Mouse (Mus musculus): Measurements from ENCODE around the gene Got2. TPM values are rescaled to one million over a fixed set of nuclear protein-coding genes. Genes with fewer than 3 reads are reported as not detected.
A peak's percentile ranks its signal among the peaks of the same experiment; 100 is the strongest.

The Got2 gene
- polyA plus RNA-seq, 1 experiment from 2014 or later = 244 TPM

DNA sequence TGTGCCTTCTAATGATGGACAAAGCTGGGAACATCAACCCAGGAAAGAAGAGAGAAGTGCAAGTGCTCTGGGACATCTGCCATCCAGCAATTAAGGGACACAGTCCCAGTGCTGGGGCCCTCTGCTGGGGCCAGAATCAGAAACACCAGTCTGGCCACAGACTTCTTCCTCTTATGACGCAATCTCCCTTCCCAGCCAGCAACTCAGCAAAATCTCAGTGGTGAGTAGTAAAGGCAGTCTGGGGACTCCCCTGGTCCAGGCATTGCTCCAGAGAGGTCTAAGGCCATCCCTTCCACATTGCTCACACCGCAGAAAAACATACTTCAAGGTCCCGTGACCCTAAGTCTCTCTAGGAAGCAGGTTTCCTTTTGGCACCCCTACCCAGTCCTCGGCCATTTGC is 36.1 kb downstream of the Got2 start:
- peaks cover 8% of the 10 kb centered on the region for H3K36me3 ChIP-seq
- H3K4me1 ChIP-seq = peaks cover 10% of the 10 kb centered on the region
- H3K27me3 ChIP-seq (ENCODE audit: insufficient read depth, poor library complexity, severe bottlenecking) = no peaks in the 10 kb centered on the region
- WGBS = 73% methylated on average over 4 of the region's 4 CpGs
- H3K4me3 ChIP-seq = peak overlapping the region; percentile 79
- H3K27ac ChIP-seq = peak overlapping the region; percentile 79; the same call in 1 of the 2 replicates
- H3K9me3 ChIP-seq = no peaks in the 10 kb centered on the region
- DNase-seq (ENCODE audit: low spot score) = no peak

GRCm38 (mm10) chr8:95850326-95850725 is 38.0 kb downstream of the Got2 start:
- 90% methylated on average over 2 of the region's 2 CpGs for WGBS
- Histone ChIP-seq H3K4me3 (no peak overlapping the region), H3K27ac (no peak overlapping the region), H3K4me1 (peaks cover 18% of the 10 kb centered on the region), H3K9me3 (no peaks in the 10 kb centered on the region), H3K36me3 (peaks cover 14% of the 10 kb centered on the region), H3K27me3 (ENCODE audit: insufficient read depth, poor library complexity, severe bottlenecking) (no peaks in the 10 kb centered on the region)
- peak; percentile 19 for DNase-seq (ENCODE audit: low spot score)

GRCm38 (mm10) chr8:95848734-95849464 is 39.4 kb downstream of the Got2 start:
- WGBS = 88% methylated on average over 19 of the region's 19 CpGs
- Histone ChIP-seq H3K4me1 (peaks cover 23% of the 10 kb centered on the region), H3K9me3 (no peaks in the 10 kb centered on the region), H3K4me3 (no peak overlapping the region), H3K36me3 (peaks cover 27% of the 10 kb centered on the region), H3K27ac (no peak overlapping the region), H3K27me3 (ENCODE audit: insufficient read depth, poor library complexity, severe bottlenecking) (no peaks in the 10 kb centered on the region)
- peak; percentile 53 for DNase-seq (ENCODE audit: low spot score)

GRCm38 (mm10) chr8:95848061-95848551 is 40.2 kb downstream of the Got2 start:
- Histone ChIP-seq H3K27ac (no peak overlapping the region), H3K36me3 (peaks cover 35% of the 10 kb centered on the region), H3K4me1 (peaks cover 23% of the 10 kb centered on the region), H3K27me3 (ENCODE audit: insufficient read depth, poor library complexity, severe bottlenecking) (no peaks in the 10 kb centered on the region), H3K9me3 (no peaks in the 10 kb centered on the region), H3K4me3 (no peak overlapping the region)
- WGBS = 72% methylated on average over 24 of the region's 24 CpGs
- peak; percentile 68 for DNase-seq (ENCODE audit: low spot score)

DNA sequence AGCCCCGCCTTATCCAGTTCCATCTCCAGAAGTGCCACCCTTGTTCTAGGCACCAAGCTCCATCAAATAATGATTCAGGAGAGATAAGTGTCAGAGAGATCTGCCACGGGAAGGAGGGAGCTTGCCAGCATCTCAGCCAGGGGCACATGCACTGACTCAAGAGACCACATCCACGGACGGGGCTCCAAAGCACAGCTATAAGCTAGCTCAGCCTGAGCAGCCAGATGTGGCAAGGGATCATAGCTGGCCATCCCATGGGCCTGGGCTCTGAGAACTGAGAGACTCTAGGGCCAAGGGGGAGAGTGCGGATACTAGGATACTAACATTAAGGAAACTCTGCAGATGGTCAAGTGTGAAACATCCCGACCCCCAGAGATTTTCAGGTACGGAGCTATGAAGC is 43.3 kb downstream of the Got2 start:
- H3K27ac ChIP-seq = no peak overlapping the region
- DNase-seq (ENCODE audit: low spot score) = peak; percentile 73
- no peak overlapping the region for H3K4me3 ChIP-seq
- H3K27me3 ChIP-seq (ENCODE audit: insufficient read depth, poor library complexity, severe bottlenecking) = no peaks in the 10 kb centered on the region
- peaks cover 17% of the 10 kb centered on the region for H3K4me1 ChIP-seq
- peaks cover 61% of the 10 kb centered on the region for H3K36me3 ChIP-seq
- 84% methylated on average over 7 of the region's 7 CpGs for WGBS
- H3K9me3 ChIP-seq = no peaks in the 10 kb centered on the region

- 86% methylated on average over 6 of the region's 6 CpGs for WGBS
- peaks cover 66% of the 10 kb centered on the region for H3K36me3 ChIP-seq
Observed at GRCm38 (mm10) chr8:95843968-95844367, 44.4 kb downstream of the Got2 start.

DNA sequence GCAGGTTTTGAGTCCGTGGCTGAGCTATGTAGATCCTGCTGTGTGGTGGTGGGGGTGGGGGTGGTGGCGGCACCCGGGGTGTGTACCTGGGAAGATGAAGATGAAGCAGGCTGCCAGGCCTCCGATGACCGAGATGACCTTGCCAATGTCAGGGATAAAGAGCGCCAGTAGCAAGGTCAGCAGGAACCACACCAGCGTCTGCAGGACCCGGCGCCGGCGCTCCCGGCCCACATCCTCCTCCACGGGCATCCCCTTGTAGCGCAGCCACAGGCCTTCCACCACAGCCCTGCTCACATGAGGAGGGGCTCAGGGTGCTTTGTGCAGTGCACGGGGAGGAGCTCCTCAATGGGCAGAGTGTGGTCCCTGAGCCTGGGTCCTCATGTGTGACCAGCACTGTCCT is 46.9 kb downstream of the Got2 start:
- peaks cover 17% of the 10 kb centered on the region for H3K4me1 ChIP-seq
- 87% methylated on average over 15 of the region's 15 CpGs for WGBS
- DNase-seq (ENCODE audit: low spot score) = peak; percentile 70
- peaks cover 63% of the 10 kb centered on the region for H3K36me3 ChIP-seq
- H3K4me3 ChIP-seq = no peak overlapping the region
- H3K27ac ChIP-seq = no peak overlapping the region; the same call in 1 of the 2 replicates
- H3K9me3 ChIP-seq = no peaks in the 10 kb centered on the region
- H3K27me3 ChIP-seq (ENCODE audit: insufficient read depth, poor library complexity, severe bottlenecking) = no peaks in the 10 kb centered on the region

More at GRCm38 (mm10) chr8:95843968-95844367, 44.4 kb downstream of the Got2 start:
- no peak overlapping the region for H3K4me3 ChIP-seq
- H3K4me1 ChIP-seq = peaks cover 17% of the 10 kb centered on the region
- no peaks in the 10 kb centered on the region for H3K27me3 ChIP-seq (ENCODE audit: insufficient read depth, poor library complexity, severe bottlenecking)
- no peak overlapping the region for H3K27ac ChIP-seq
- peak; percentile 68 for DNase-seq (ENCODE audit: low spot score)
- H3K9me3 ChIP-seq = no peaks in the 10 kb centered on the region

DNA sequence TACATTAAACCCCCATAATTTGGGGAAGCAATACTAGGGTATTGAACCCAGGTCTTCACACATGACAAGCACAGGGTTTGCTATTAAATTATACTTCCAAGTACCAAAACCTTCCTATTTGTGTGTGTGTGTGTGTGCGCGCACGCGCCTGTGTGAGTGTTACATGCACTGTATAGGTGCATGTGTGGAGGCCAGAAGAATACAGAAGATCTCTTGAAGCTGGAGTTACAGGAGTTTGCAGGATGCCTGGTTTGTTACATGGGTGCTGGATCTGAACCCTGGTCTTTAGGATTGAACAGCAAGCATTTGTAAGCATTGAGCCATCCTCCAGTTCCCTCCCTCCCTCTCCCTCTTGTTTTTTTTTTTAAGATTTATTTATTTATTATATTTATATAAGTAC is 49.1 kb downstream of the Got2 start:
- no peak overlapping the region for H3K27ac ChIP-seq
- peak; percentile 53 for DNase-seq (ENCODE audit: low spot score)
- no peak overlapping the region for H3K4me3 ChIP-seq
- H3K9me3 ChIP-seq = no peaks in the 10 kb centered on the region
- H3K36me3 ChIP-seq = peaks cover 53% of the 10 kb centered on the region
- no peaks in the 10 kb centered on the region for H3K27me3 ChIP-seq (ENCODE audit: insufficient read depth, poor library complexity, severe bottlenecking)
- H3K4me1 ChIP-seq = peaks cover 9% of the 10 kb centered on the region
- 95% methylated on average over 4 of the region's 4 CpGs for WGBS

DNA sequence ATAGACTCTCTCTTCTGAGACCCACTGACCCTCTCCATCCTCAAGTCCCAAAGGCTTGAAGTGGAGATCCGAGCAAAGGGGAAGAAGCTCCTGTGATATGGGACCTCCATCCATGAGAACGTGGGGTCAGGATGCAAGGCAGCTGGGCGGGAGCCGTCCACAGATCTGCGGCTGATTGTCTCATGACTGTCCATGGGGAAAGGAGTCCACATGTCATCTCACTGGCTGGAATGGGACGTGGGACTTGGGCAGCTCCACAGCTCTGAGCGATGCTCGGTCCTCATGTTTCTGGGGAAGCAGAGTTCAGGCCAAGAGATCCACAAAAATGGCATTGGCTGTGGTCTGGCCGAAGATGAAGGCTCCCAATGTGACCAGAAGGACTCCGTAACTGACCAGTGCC is 51.1 kb downstream of the Got2 start:
- Histone ChIP-seq H3K27me3 (ENCODE audit: insufficient read depth, poor library complexity, severe bottlenecking) (no peaks in the 10 kb centered on the region), H3K4me1 (peaks cover 24% of the 10 kb centered on the region), H3K36me3 (peaks cover 35% of the 10 kb centered on the region), H3K4me3 (no peak overlapping the region), H3K9me3 (no peaks in the 10 kb centered on the region), H3K27ac (no peak overlapping the region)
- peak; percentile 70 for DNase-seq (ENCODE audit: low spot score)
- WGBS = 86% methylated on average over 10 of the region's 10 CpGs

DNA sequence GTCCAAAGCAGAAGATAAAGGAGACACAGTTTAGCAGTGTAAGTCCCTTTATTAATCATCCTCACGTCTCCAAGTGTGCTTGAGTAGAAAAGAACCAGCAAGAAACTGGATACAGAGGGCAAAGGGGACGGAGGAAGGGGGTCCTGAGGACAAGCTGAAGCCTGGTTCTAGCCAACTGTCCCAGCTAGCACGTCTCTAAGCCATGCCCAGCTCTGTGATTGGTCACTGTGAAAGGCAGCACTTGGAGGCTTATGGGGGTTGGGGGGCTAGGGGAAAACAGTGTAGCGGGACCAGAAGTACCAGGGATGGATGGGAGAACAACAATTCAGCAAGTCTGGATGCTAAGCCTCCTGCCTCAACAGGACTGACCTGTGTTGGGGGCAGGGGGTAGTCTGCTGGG is 52.5 kb downstream of the Got2 start:
- H3K4me1 ChIP-seq = peaks cover 25% of the 10 kb centered on the region
- no peak overlapping the region for H3K27ac ChIP-seq
- peaks cover 24% of the 10 kb centered on the region for H3K36me3 ChIP-seq
- DNase-seq (ENCODE audit: low spot score) = peak; percentile 68
- 72% methylated on average over 4 of the region's 4 CpGs for WGBS
- H3K27me3 ChIP-seq (ENCODE audit: insufficient read depth, poor library complexity, severe bottlenecking) = no peaks in the 10 kb centered on the region
- H3K4me3 ChIP-seq = no peak overlapping the region
- no peaks in the 10 kb centered on the region for H3K9me3 ChIP-seq

GRCm38 (mm10) chr8:95833435-95833984 is 54.8 kb downstream of the Got2 start:
- Histone ChIP-seq H3K4me1 (peaks cover 25% of the 10 kb centered on the region), H3K27ac (peak overlapping the region; percentile 87), H3K36me3 (0 out of 2 replicates have a peak, but pooled peaks cover 11% of the 10 kb centered on the region), H3K4me3 (peak overlapping the region; percentile 62), H3K27me3 (ENCODE audit: insufficient read depth, poor library complexity, severe bottlenecking) (no peaks in the 10 kb centered on the region), H3K9me3 (no peaks in the 10 kb centered on the region)
- DNase-seq (ENCODE audit: low spot score) = peak; percentile 95
- WGBS = under 1% methylated on average over 16 of the region's 16 CpGs

DNA sequence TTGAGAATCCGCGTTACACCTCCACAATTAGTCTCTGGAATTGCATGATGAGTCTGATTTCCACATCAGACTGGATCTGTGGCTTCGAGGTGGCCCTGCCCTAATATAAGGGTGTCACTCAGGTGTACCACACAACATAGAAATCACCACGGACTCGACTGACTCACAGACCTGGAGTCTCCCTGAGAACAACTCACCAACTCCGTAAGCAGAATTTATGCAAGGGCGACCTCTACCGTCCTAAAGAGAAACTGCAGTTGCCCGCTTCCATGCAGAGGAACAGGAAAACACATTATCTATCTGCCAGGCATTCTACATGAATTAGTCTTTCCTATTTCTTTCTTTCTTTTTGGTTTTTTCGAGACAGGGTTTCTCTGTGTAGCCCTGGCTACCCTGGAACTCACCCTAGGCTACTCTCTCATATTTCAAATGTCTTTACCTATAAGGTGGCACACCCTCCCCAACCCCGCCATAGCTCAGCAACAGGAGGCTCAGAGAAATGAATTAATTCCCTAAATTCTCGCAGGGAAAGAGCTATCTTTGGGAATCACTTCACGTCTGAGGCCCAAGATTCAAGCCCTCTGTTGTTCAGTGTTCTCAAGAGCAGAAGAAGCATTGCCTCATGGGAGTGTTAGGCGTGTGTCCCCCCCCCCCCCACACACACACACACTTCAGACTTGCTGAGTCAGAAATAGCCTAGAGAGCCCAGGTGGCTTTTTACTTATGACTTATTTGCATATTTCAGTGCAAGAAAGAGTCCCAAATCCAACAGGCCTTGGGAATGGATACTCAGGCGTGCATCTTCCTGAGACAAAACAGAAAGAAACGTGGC is 55.5 kb downstream of the Got2 start:
- 11% methylated on average over 16 of the region's 16 CpGs for WGBS
- H3K27ac ChIP-seq = peak overlapping the region; percentile 87
- peaks cover 30% of the 10 kb centered on the region for H3K4me1 ChIP-seq

GRCm38 (mm10) chr8:95830144-95830543 is 58.2 kb downstream of the Got2 start:
- 77% methylated on average over 3 of the region's 3 CpGs for WGBS
- Histone ChIP-seq H3K9me3 (no peaks in the 10 kb centered on the region), H3K4me3 (no peak overlapping the region), H3K36me3 (no peaks in the 10 kb centered on the region), H3K27ac (no peak overlapping the region), H3K27me3 (ENCODE audit: insufficient read depth, poor library complexity, severe bottlenecking) (no peaks in the 10 kb centered on the region), H3K4me1 (peaks cover 36% of the 10 kb centered on the region)
- no peak for DNase-seq (ENCODE audit: low spot score)

More for the DNA sequence above, 55.5 kb downstream of the Got2 start:
- H3K36me3 ChIP-seq = 0 out of 2 replicates have a peak, but pooled peaks cover 11% of the 10 kb centered on the region
- no peaks in the 10 kb centered on the region for H3K27me3 ChIP-seq (ENCODE audit: insufficient read depth, poor library complexity, severe bottlenecking)
- H3K4me3 ChIP-seq = peak overlapping the region; percentile 62
- DNase-seq (ENCODE audit: low spot score) = peak; percentile 94
- H3K9me3 ChIP-seq = no peaks in the 10 kb centered on the region

Data from heart, embryonic 10.5 days (tissue).